9 mouse cellular contexts compared by ENCODE assay signal in the genomic region with DNA sequence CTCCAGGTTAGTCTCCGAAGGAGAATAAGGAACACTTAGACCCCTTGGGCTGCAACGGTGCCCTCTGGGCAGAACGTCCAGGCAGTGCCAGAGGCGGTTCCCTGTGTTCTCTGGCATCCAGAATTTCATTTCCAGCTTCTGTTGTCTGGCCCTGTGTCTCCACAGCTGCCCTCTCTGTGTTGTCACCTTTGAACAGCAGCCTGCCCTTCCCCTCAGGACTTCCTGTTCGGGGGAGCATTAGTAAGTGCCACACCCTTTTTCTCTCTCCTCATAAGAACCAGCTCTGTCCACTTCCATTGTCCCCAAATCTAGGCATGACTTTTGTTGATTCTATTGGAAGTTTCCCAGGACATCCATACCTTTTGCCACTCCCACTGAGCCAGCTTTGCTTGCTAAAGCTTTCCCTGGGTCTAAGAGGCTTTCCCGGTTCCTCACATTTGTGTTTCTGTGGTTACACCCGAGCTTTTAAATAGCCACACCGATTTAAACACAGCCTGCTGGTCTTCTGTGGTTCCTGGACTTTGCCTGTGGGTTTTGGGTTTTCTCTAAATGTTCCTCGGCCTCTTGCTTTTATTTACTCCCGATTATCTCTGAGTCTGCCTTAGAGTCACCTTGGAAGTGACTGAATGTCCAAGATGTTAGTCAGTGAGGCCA. TPM values are rescaled to one million over a fixed set of nuclear protein-coding genes. Genes with fewer than 3 reads are reported as not detected.
DNase-seq lines count a peak whose midpoint lies in the region; ATAC-seq and TF ChIP-seq lines count a peak whose summit lies in the region.
"Had no signal": no experiment of that assay in that cellular context is flagged by ENCODE, and none has a peak within 500 bp of the region (broad histone marks: within the 10 kb centered on the region; RNA-seq: fewer than 3 reads in every experiment).

No protein-coding gene starts in this region.

- 14% methylated on average over 10 of the region's 10 CpGs for WGBS in spleen, adult 2 months
- WGBS in limb, embryonic 13.5 days = 65% methylated on average over 10 of the region's 10 CpGs
- 13% methylated on average over 10 of the region's 10 CpGs for WGBS in small intestine, adult 2 months

- no peak for TF ChIP-seq POLR2A in spleen, adult 2 months (IDR thresholded peaks at IDR 0.05; ENCODE audit: low read depth, low read length)
- no peak for TF ChIP-seq POLR2A in small intestine, adult 2 months (IDR thresholded peaks at IDR 0.05; ENCODE audit: low read depth, low read length)

- 0 out of 2 replicates have a peak overlapping the region, but pooled peaks have one; percentile 13 for H3K9ac ChIP-seq in limb, embryonic 13.5 days
- H3K9ac ChIP-seq: neural tube, embryonic 12.5 days had no signal

- no peaks in the 10 kb centered on the region for H3K9me3 ChIP-seq in limb, embryonic 13.5 days
- H3K9me3 ChIP-seq: neural tube, embryonic 12.5 days had no signal

- ATAC-seq in granulocyte monocyte progenitor cell, adult 5-6 weeks (replicated peaks; ENCODE audit: poor library complexity, severe bottlenecking) = peak; percentile 93
- no peak for ATAC-seq in limb, embryonic 13.5 days (ENCODE audit: low FRiP score, low read depth)

- no peak for TF ChIP-seq CTCF in spleen, adult 2 months (IDR thresholded peaks at IDR 0.05; ENCODE audit: extremely low read depth, insufficient read depth, insufficient read length, insufficient replicate concordance)
- no peak for TF ChIP-seq CTCF in small intestine, adult 2 months (IDR thresholded peaks at IDR 0.05; ENCODE audit: extremely low read depth, insufficient read length, insufficient replicate concordance, low read depth, low read length)

- no peak overlapping the region for H3K4me2 ChIP-seq in limb, embryonic 13.5 days (replicated peaks)
- H3K4me2 ChIP-seq: neural tube, embryonic 12.5 days had no signal

- peak overlapping the region; percentile 52; the same call in 1 of the 2 replicates for H3K27ac ChIP-seq in spleen, adult 2 months (ENCODE audit: insufficient read depth, low read length)
- no peak overlapping the region for H3K27ac ChIP-seq in limb, embryonic 13.5 days
- H3K27ac ChIP-seq in small intestine, adult 2 months (ENCODE audit: insufficient read depth, low read depth, low read length) = peak overlapping the region; percentile 86
- H3K27ac ChIP-seq: neural tube, embryonic 12.5 days had no signal

- H3K4me3 ChIP-seq in spleen, adult 2 months (ENCODE audit: extremely low read depth, insufficient read depth, insufficient read length) = no peak overlapping the region
- no peak overlapping the region for H3K4me3 ChIP-seq in limb, embryonic 13.5 days
- H3K4me3 ChIP-seq in small intestine, adult 2 months (ENCODE audit: low read depth, low read length) = peak overlapping the region; percentile 25
- H3K4me3 ChIP-seq: neural tube, embryonic 12.5 days had no signal

- no peak for DNase-seq in spleen, adult 2 months (ENCODE audit: low read depth in 1 of 2, low spot score in 2 of 2)
- DNase-seq in spleen, adult 18-20 months = no peak
- DNase-seq in cerebellum, postnatal 10 days = no peak
- no peak for DNase-seq in right cerebral cortex, adult 18-20 months
- no peak for DNase-seq in yolk sac, embryonic 10.5 days (ENCODE audit: low spot score)

- peaks cover 23% of the 10 kb centered on the region for H3K4me1 ChIP-seq in spleen, adult 2 months (ENCODE audit: control insufficient read depth, insufficient read depth, insufficient read length)
- peaks cover 44% of the 10 kb centered on the region for H3K4me1 ChIP-seq in limb, embryonic 13.5 days
- H3K4me1 ChIP-seq in small intestine, adult 2 months (ENCODE audit: control insufficient read depth, insufficient read depth, insufficient read length, low read length) = peaks cover 32% of the 10 kb centered on the region; the same call in 1 of the 2 replicates

- H3K36me3 ChIP-seq in spleen, adult 2 months (ENCODE audit: control insufficient read depth, insufficient read depth, low read length) = no peaks in the 10 kb centered on the region
- H3K36me3 ChIP-seq in limb, embryonic 13.5 days = no peaks in the 10 kb centered on the region
- H3K36me3 ChIP-seq in small intestine, adult 2 months (ENCODE audit: control insufficient read depth, insufficient read depth, low read length) = peaks cover 9% of the 10 kb centered on the region; the same call in 1 of the 2 replicates
- H3K36me3 ChIP-seq: neural tube, embryonic 12.5 days had no signal

- no peaks in the 10 kb centered on the region for H3K27me3 ChIP-seq in spleen, adult 2 months (ENCODE audit: control insufficient read depth, insufficient read depth, low read length)
- no peaks in the 10 kb centered on the region for H3K27me3 ChIP-seq in limb, embryonic 13.5 days
- H3K27me3 ChIP-seq in small intestine, adult 2 months (ENCODE audit: control insufficient read depth, insufficient read depth, low read length) = no peaks in the 10 kb centered on the region
- H3K27me3 ChIP-seq: neural tube, embryonic 12.5 days had no signal

RNA-seq across cellular contexts. Expression of gene Abhd2, which starts 6.5 kb away (rescaled TPM):
- 12.8 and 13.5 TPM in 2 replicates for polyA plus RNA-seq in spleen, adult 2 months (2012; rRNA removed)
- total RNA-seq in granulocyte monocyte progenitor cell, adult 5-6 weeks (2014; fragmentation: Nextera tagmentation) = 55.3 and 56.0 TPM in 2 replicates
- total RNA-seq in granulocyte monocyte progenitor cell, adult 5-6 weeks (2017) = 33.3 and 33.4 TPM in 2 replicates
- polyA plus RNA-seq in limb, embryonic 13.5 days (2015; fragmentation: Nextera tagmentation; extraction: Ambion mirVana) = 9.0 and 10.7 TPM in 2 replicates
- polyA plus RNA-seq in small intestine, adult 2 months (2012; rRNA removed) = 40.6 and 103 TPM in 2 replicates
